Mouse (Mus musculus): ENCODE results near the gene Midn.
A peak's percentile ranks its signal among the peaks of the same experiment; 100 is the strongest.

The Midn gene

GRCm38 (mm10) chr10:80170052-80170451, 22.0 kb downstream of the Midn start:
- no peak for DNase-seq (ENCODE audit: low spot score in 2 of 2)

DNA sequence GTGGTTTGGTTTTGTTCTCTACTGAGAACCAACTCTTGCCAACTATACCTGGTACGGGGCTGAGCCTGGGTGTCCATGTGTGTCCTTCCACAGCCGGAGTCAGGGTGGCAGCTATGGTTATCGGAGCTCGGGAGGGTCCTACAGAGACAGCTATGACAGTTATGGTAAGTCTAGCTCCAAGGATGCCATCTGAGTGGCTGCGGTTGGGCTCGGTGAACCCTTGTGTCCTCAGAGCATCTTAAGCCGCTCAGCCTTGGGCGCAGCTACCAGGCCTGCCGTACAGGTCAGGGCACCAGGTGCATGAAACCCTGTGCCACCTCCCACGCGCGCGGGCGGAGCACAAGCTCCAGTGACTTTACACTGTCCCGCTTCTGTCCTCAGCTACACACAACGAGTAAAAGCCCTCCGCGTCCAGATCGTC, 22.5 kb downstream of the Midn start:
- DNase-seq (ENCODE audit: low spot score in 2 of 2) = no peak

DNA sequence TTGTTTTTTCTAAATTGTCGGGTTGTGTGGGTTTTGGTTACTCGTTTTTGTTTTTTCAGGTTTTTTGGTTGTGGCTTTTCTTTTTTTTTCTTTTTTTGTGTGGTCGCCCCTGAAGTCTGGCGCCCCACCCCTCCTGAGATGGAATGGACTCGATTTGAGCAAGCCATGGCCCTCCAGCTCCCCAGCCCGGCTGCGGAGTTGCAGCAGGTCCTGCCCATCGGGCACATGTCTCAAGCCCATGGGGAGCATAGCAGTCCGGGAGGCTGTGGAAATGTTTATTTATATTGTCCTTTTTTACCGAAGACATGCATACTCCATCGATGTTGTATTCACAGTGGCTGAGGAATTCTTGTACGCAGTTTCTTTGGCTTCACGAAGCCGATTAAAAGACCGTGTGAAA, 23.2 kb downstream of the Midn start:
- no peak for DNase-seq (ENCODE audit: low spot score in 2 of 2)

- peak in 1 of 2 experiments; percentile 71 for DNase-seq (ENCODE audit: low spot score in 2 of 2)
Measured at GRCm38 (mm10) chr10:80171760-80172526, 23.9 kb downstream of the Midn start.

- DNase-seq (ENCODE audit: low spot score in 2 of 2) = peak; percentile 83 to 91
Measured at GRCm38 (mm10) chr10:80172527-80173292, 24.6 kb downstream of the Midn start, which contains the start of gene 1600002K03Rik. Gene 1600002K03Rik, plus strand, starts transcription at chr10:80172944.

DNA sequence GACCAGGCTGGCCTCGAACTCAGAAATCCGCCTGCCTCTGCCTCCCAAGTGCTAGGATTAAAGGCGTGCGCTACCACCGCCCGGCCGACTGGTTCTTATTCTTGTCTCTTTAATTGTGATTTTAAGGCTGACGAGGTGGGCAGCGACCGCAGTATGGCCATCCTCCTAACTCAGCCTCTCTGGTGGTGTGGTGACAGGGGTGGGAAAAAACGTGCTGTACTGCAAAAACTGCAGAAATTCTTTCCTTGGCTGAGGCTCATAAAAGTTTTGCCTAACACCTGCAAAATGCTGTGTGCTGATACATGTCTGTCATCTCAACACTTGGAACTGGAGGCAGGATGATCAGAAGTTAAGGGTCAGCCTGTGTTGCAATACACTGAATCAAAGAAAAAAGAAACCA, 25.3 kb downstream of the Midn start:
- DNase-seq (ENCODE audit: low spot score in 2 of 2) = no peak

DNA sequence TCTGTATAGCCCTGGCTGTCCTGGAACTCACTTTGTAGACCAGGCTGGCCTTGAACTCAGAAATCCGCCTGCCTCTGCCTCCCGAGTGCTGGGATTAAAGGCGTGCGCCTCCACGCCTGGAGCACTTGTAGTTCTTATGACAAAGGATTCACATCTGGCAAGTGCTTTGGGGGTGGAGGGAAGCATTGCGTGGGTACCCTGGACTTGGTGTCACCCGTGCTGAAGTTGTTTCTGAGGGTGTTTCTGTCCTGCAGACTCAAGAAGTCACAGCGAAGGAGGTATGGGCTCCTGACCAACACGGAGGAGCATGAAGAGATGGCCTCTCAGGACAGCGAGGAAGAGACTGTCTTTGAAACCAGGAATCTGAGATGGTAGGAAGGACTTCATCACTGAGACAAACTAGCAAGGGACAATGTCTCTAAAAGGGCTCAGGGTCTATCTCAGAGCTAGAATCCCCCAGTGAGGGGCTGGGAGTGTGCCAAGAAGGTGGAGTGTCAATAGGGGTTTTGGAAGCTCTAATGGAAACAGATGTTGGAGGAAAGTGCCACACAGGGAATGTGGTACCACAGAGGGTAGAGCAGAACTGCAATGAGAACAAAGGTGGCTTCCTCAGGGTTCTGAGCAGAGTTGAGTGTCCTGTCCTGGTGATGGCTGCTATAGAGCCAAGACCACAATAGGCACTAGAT, 26.0 kb downstream of the Midn start:
- no peak for DNase-seq (ENCODE audit: low spot score in 2 of 2)

- DNase-seq (ENCODE audit: low spot score in 2 of 2) = peak in 1 of 2 experiments; percentile 78
Measured at GRCm38 (mm10) chr10:80174705-80175104, 26.6 kb downstream of the Midn start.

GRCm38 (mm10) chr10:80175536-80176269, 27.6 kb downstream of the Midn start:
- DNase-seq (ENCODE audit: low spot score in 2 of 2) = no peak

DNA sequence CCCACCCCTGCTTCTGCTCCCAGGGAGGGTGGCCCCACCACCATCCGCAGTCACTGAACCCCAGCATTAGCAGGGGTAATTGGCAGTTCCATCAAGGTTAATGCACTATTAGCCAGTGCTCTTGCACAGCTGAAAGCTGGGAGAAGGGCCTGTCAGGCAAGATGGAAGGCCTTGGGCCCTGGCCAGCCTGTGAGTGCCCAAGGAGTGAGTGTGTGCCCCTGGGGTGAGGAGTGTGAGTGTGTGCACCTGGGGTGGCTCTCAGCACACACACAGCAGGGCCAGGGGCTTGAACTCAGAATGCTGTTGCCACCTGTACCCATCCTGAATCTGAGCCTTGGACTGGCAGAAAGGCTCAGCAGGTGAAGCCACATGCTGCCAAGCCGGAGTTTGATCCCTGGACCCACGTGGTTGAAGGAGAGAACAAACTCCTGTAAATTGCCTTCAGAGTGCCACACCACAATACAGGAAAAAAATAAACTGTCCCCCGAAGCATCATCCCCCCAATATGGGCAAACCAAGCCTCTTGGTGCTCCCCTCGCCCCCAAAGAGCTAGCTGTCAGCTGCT, 28.3 kb downstream of the Midn start:
- no peak for DNase-seq (ENCODE audit: low spot score in 2 of 2)

DNA sequence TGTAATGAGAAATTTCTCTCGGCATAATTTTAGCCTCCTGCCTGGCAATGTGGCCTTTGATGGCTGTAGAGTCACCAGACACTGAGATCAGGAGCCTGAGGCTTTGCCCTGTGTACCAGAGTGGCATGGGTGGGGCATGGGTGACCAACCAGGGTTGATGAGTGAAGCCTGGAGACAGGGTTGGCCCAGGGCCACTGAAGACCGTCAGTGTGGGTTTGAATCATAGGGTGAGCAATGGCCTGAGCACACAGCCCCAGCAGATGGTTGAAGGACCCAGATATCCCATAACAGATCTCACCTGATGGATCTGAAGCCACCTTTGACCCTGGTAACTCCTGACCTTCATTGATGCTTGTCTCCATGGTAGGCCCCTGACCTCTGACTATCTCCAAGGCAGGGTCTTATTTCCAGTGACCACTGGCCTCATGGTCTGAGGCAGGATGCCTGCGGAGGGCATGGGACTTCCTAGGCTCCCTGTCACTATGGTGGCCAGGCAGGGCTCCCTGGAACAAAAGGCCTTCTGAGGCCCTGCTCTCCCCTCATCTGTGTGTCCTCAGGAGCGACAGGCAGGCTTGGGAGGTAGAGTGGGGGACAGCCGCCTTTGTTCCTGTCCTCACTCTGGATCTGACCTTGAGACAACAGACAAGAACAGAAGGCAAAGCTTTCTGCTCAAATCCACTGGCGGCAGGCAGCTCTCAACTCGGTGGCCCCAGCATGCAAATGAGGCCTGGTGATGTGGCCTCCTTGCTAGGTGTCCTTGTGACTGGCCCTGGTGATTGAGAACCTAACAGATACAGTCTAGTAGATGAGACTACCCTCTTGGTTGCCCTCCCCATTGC, 29.6 kb downstream of the Midn start:
- no peak for DNase-seq (ENCODE audit: low spot score in 2 of 2)

DNA sequence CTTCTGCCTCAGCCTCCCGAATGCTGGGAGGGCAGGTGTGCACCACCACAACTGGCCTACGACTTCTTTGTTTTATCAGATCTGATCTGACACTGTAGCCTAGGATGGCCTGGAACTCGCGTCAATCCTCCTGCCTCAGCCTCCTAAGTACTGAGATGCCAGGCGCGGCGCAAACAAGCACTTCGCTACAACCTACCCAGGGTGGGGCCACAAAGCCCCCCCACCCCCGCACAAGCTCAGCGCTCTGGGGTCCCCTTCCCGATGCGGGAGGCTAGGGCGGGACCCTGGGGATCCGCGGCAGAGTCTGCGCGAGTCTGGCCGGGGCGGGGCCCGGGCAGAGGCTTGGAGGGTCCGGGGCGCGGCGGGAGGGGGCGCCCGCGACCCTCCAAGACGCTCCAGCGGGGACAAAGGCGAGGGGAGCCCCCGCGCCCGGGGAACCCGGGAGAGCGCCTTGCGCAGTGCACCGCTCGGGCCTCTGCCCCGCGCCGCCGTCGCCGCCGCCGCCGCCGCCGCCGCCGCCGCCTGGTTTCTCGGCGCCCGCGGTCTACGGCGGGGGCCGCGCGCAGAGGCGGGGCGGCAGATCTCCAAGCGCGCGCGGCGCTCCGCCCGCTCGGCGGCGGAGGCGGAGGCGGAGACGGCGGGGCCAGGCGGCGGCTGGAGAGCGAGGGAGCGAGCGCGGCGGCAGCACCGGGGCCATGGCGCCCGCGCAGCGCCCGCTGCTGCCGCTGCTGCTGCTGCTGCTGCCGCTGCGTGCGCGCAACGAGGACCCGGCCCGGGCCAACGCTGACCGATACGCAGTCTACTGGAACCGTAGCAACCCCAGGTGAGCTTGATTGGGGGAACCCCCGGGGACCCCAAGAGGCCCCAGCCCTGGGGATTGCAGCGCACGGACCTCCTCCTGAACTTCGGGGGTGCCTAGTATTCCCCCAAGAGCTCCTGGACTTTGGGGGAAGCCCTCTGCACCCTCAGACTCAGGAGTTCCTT, 31.3 kb downstream of the Midn start, which contains the start of gene Efna2:
Efna2 (plus strand) TSS at position 415 of the 984 bp plus-strand sequence.
- no peak for DNase-seq (ENCODE audit: low spot score in 2 of 2)

DNA sequence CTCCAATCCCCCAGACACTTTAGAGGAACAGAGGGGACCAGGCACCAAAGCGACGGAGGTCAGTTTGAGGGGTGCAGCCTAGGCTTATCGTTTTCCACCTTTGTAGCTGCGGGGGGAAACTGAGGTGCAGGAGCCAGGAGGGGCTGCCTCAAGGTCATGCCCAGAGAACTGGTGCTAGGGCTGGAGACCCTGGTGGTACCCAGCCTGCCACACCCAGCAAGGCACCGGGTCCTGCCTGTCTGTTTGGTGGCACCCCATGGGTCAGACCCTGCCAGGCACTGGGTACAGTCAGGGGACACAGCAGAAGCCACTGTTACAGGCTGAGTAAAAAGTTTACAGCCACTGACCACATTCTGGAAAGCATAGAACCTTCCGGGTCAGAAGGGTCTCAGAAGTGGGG, 32.2 kb downstream of the Midn start:
- DNase-seq (ENCODE audit: low spot score in 2 of 2) = no peak

GRCm38 (mm10) chr10:80180823-80181222, 32.8 kb downstream of the Midn start:
- DNase-seq (ENCODE audit: low spot score in 2 of 2) = no peak

DNA sequence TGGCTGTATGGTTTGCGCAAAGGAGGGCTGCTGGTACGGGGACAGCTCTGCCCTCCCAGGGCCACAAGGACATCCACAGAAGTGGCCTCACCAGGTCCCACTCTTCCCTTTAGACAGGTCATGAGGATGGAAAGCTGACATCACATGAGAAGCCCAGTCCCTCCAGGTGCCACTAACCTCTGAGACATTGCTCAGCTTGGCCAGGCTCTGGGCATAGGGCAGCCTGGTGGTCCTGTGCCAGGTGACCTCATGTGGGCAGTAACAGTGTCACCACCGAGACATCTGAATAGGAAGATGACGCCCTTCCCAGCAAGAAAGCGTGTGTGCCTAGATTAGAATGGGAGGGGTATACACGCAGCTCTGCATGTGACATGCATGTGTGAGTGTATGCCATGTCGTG, 34.5 kb downstream of the Midn start:
- DNase-seq (ENCODE audit: low spot score in 2 of 2) = no peak

- DNase-seq (ENCODE audit: low spot score in 2 of 2) = no peak
Measured at GRCm38 (mm10) chr10:80186649-80187048, 38.6 kb downstream of the Midn start.

DNA sequence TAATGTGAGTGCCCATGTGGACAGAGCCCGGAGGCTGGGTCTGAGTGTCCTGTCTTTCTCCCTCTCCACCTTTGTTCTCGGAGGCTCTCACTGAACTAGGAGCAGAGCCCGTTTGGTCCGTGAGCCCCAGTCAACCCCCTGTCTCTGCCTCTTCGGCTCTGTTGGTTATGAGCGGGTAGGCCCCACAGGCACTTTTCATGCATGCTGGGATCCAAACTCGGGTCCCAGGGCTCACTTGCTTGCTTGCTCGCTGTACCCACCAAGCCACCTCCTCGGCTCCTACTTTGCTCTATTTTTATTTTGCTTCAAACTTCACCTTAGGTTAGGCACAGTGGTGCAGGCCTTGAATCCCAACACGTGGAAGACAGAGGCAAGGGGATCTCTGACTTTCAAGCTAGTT, 39.7 kb downstream of the Midn start:
- no peak for DNase-seq (ENCODE audit: low spot score in 2 of 2)

- no peak for DNase-seq (ENCODE audit: low spot score in 2 of 2)
Measured at GRCm38 (mm10) chr10:80188453-80189024, 40.5 kb downstream of the Midn start.

- no peak for DNase-seq (ENCODE audit: low spot score in 2 of 2)
Measured at GRCm38 (mm10) chr10:80189999-80190398, 41.9 kb downstream of the Midn start.
